Mouse (Mus musculus): Measurements from ENCODE around the gene Usp7.

The Usp7 gene

GRCm38 (mm10) chr16:8643855-8644254 is 148.3 kb downstream of the Usp7 start:
- DNase-seq (ENCODE audit: extremely low spot score, low spot score) = no peak
